Mouse (Mus musculus): ENCODE measurements around the gene Uxs1.

DNA sequence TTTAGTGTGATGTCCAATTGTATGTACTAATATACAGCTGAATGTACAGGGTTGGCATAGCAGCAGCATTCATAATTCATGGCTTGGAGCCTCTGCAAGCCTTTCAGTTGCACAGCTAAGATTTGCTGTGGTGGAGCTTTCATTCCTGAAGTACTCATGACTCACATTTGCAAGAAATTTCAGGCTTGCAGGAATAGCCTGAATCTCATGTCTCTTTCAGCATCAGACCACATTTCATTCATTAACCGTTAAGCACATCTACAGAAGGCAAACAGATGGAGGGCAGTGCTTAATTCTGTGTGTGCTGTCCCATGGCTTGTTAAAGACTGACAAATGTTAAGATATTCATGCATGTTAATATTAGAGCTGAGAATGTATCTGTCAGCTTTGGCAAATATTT lies 94.9 kb downstream of the Uxs1 start:
- TF ChIP-seq POLR2A (IDR thresholded peaks at IDR 0.05; ENCODE audit: borderline replicate concordance, low read depth, low read length): no peak
- no peak for TF ChIP-seq CTCF (IDR thresholded peaks at IDR 0.05; ENCODE audit: low read depth, low read length)
